Mouse (Mus musculus) liver, embryonic 11.5 days (tissue): ENCODE measurements at regions not wholly inside any gene's neighbourhood (a gene's known extent, or its start where the extent isn't known, plus 50 kb on each side); places are given as distances from the start of the nearest gene placed in this dataset.

Experiments used
- ATAC-seq: fragments of 200-750 bp; cut with Nextera tagmentation; replicated peaks from 2 replicates; pipeline ENCODE4 v1.8.0; 2017; ENCODE audit warnings: moderate number of reproducible peaks, mild to moderate bottlenecking, moderate TSS enrichment, moderate library complexity; ENCODE audit not compliant: low FRiP score
- DNase-seq: peaks from one replicate; pipeline ENCODE4 v3.0.0-alpha.2; 2017; ENCODE audit warnings: low spot score
- H3K27ac ChIP-seq: fragments of 300-500 bp; sonication (generic); 2 replicates; pipeline ENCODE4 v1.5.1; 2014; ENCODE audit warnings: mild to moderate bottlenecking, low read depth, low read length, control low read depth
- H3K27me3 ChIP-seq: fragments of 300-500 bp; sonication (generic); replicated peaks from 2 replicates; pipeline ENCODE4 v1.6.1; 2014; ENCODE audit warnings: low read length, mixed read lengths; ENCODE audit not compliant: control insufficient read depth, insufficient read depth
- H3K36me3 ChIP-seq: fragments of 300-500 bp; sonication (generic); 2 replicates; pipeline ENCODE4 v1.6.1; 2014; ENCODE audit warnings: mild to moderate bottlenecking, low read length, moderate library complexity, mixed read lengths; ENCODE audit not compliant: control insufficient read depth, insufficient read depth
- H3K4me1 ChIP-seq: fragments of 300-500 bp; sonication (generic); replicated peaks from 2 replicates; pipeline ENCODE4 v1.6.1; 2014; ENCODE audit warnings: low read length, mixed read lengths; ENCODE audit not compliant: control insufficient read depth, insufficient read depth
- H3K4me2 ChIP-seq: fragments of 300-500 bp; sonication (generic); 2 replicates; pipeline ENCODE4 v1.6.1; 2014; ENCODE audit warnings: mild to moderate bottlenecking, control low read depth, moderate library complexity
- H3K4me3 ChIP-seq: fragments of 300-500 bp; sonication (generic); 2 replicates; pipeline ENCODE4 v1.5.1; 2014; ENCODE audit warnings: low read depth, low read length, control low read depth
- H3K9ac ChIP-seq: fragments of 300-500 bp; sonication (generic); 2 replicates; pipeline ENCODE4 v1.6.1; 2014; ENCODE audit warnings: low read depth, low read length, control low read depth
- H3K9me3 ChIP-seq: fragments of 300-500 bp; sonication (generic); 2 replicates; pipeline ENCODE4 v1.6.1; 2016; ENCODE audit warnings: low read length, inconsistent platforms, mixed read lengths; ENCODE audit not compliant: control insufficient read depth
- WGBS: fragments of 180-500 bp; shearing (Covaris S2); extraction: QIAGEN DNeasy Blood & Tissue Kit; methylation state at CpG from one replicate; pipeline ENCODE4 v1.1.7; 2014; 5-methylcytosine and 5-hydroxymethylcytosine counted together

- H3K27me3 ChIP-seq, result no peaks in the 10 kb centered on the region
- H3K9ac ChIP-seq, result no peak overlapping the region
- no peak overlapping the region for H3K4me3 ChIP-seq
- H3K36me3 ChIP-seq, result no peaks in the 10 kb centered on the region
- ATAC-seq (no peak), DNase-seq (no peak)
- 83% methylated on average over 3 of the region's 3 CpGs for WGBS
- H3K27ac ChIP-seq, result no peak overlapping the region
- no peaks in the 10 kb centered on the region for H3K9me3 ChIP-seq
- H3K4me1 ChIP-seq, result no peaks in the 10 kb centered on the region
- no peak overlapping the region for H3K4me2 ChIP-seq
Measured at GRCm38 (mm10) chr12:52409221-52409620, 94.6 kb upstream of the Arhgap5 start.

- Histone ChIP-seq H3K27me3 (no peaks in the 10 kb centered on the region), H3K4me3 (no peak overlapping the region), H3K4me1 (no peaks in the 10 kb centered on the region), H3K36me3 (no peaks in the 10 kb centered on the region), H3K9ac (no peak overlapping the region), H3K4me2 (no peak overlapping the region), H3K27ac (no peak overlapping the region), H3K9me3 (no peaks in the 10 kb centered on the region)
- ATAC-seq, result no peak
- DNase-seq, result no peak
- 81% methylated on average over 4 of the region's 4 CpGs for WGBS
Measured at GRCm38 (mm10) chr12:52412172-52412571, 91.6 kb upstream of the Arhgap5 start.

- Histone ChIP-seq H3K9me3 (no peaks in the 10 kb centered on the region), H3K27ac (no peak overlapping the region), H3K36me3 (no peaks in the 10 kb centered on the region), H3K4me1 (no peaks in the 10 kb centered on the region), H3K9ac (no peak overlapping the region), H3K4me3 (no peak overlapping the region), H3K4me2 (peak overlapping the region; percentile 12; the same call in 1 of the 2 replicates), H3K27me3 (no peaks in the 10 kb centered on the region)
- 55% methylated on average over 8 of the region's 8 CpGs for WGBS
- ATAC-seq (no peak), DNase-seq (no peak)
Measured at GRCm38 (mm10) chr12:52413046-52413473, 90.7 kb upstream of the Arhgap5 start.

GRCm38 (mm10) chr12:52422729-52423128 lies 81.0 kb upstream of the Arhgap5 start:
- Histone ChIP-seq H3K9ac (no peak overlapping the region), H3K36me3 (no peaks in the 10 kb centered on the region), H3K4me2 (no peak overlapping the region), H3K27me3 (no peaks in the 10 kb centered on the region), H3K4me1 (no peaks in the 10 kb centered on the region), H3K27ac (no peak overlapping the region), H3K4me3 (no peak overlapping the region), H3K9me3 (no peaks in the 10 kb centered on the region)
- 72% methylated on average over 1 of the region's 1 CpGs for WGBS
- DNase-seq, result no peak
- ATAC-seq, result no peak

- Histone ChIP-seq H3K36me3 (no peaks in the 10 kb centered on the region), H3K9me3 (no peaks in the 10 kb centered on the region), H3K9ac (no peak overlapping the region), H3K4me1 (no peaks in the 10 kb centered on the region), H3K4me2 (no peak overlapping the region), H3K27me3 (no peaks in the 10 kb centered on the region), H3K4me3 (no peak overlapping the region), H3K27ac (no peak overlapping the region)
- ATAC-seq (no peak), DNase-seq (no peak)
- 79% methylated on average over 3 of the region's 3 CpGs for WGBS
Measured at GRCm38 (mm10) chr12:52424336-52425034, 79.3 kb upstream of the Arhgap5 start.

- Histone ChIP-seq H3K9me3 (no peaks in the 10 kb centered on the region), H3K4me1 (no peaks in the 10 kb centered on the region), H3K4me2 (no peak overlapping the region), H3K9ac (no peak overlapping the region), H3K36me3 (no peaks in the 10 kb centered on the region), H3K27me3 (no peaks in the 10 kb centered on the region), H3K4me3 (no peak overlapping the region), H3K27ac (no peak overlapping the region)
- no peak for DNase-seq
- ATAC-seq, result no peak
- 77% methylated on average over 5 of the region's 5 CpGs for WGBS
Measured at GRCm38 (mm10) chr12:52429935-52430334, 73.8 kb upstream of the Arhgap5 start.

- no peak overlapping the region for H3K27ac ChIP-seq
- H3K9me3 ChIP-seq, result no peaks in the 10 kb centered on the region
- no peak overlapping the region for H3K9ac ChIP-seq
- ATAC-seq (no peak), DNase-seq (no peak)
- no peaks in the 10 kb centered on the region for H3K4me1 ChIP-seq
- H3K27me3 ChIP-seq, result no peaks in the 10 kb centered on the region
- no peak overlapping the region for H3K4me3 ChIP-seq
- WGBS, result 62% methylated on average over 3 of the region's 3 CpGs
- H3K4me2 ChIP-seq, result no peak overlapping the region
- no peaks in the 10 kb centered on the region for H3K36me3 ChIP-seq
Measured at GRCm38 (mm10) chr12:52431933-52432332, 71.8 kb upstream of the Arhgap5 start.

GRCm38 (mm10) chr12:52434021-52434420 lies 69.8 kb upstream of the Arhgap5 start:
- H3K4me1 ChIP-seq, result no peaks in the 10 kb centered on the region
- WGBS, result 53% methylated on average over 2 of the region's 2 CpGs
- ATAC-seq (no peak), DNase-seq (no peak)
- no peak overlapping the region for H3K9ac ChIP-seq
- no peak overlapping the region for H3K4me3 ChIP-seq
- no peaks in the 10 kb centered on the region for H3K27me3 ChIP-seq
- no peak overlapping the region for H3K4me2 ChIP-seq
- H3K9me3 ChIP-seq, result no peaks in the 10 kb centered on the region
- H3K27ac ChIP-seq, result no peak overlapping the region
- no peaks in the 10 kb centered on the region for H3K36me3 ChIP-seq

- no peaks in the 10 kb centered on the region for H3K27me3 ChIP-seq
- DNase-seq (no peak), ATAC-seq (no peak)
- H3K4me2 ChIP-seq, result no peak overlapping the region
- WGBS, result 88% methylated on average over 5 of the region's 5 CpGs
- H3K36me3 ChIP-seq, result no peaks in the 10 kb centered on the region
- H3K4me1 ChIP-seq, result no peaks in the 10 kb centered on the region
- no peak overlapping the region for H3K27ac ChIP-seq
- H3K4me3 ChIP-seq, result no peak overlapping the region
- no peak overlapping the region for H3K9ac ChIP-seq
- H3K9me3 ChIP-seq, result no peaks in the 10 kb centered on the region
Measured at GRCm38 (mm10) chr12:52435321-52435720, 68.5 kb upstream of the Arhgap5 start.
